Mouse (Mus musculus) cerebellum, adult (tissue): ENCODE data around the gene Arhgap24.

Experiments used
- ATAC-seq: cut with Nextera tagmentation; 2 replicates; pipeline ENCODE4 v1.9.2; 2017; ENCODE audit warnings: mild to moderate bottlenecking, moderate library complexity, mixed read lengths; ENCODE audit not compliant: insufficient number of reproducible peaks, low FRiP score, low TSS enrichment

The Arhgap24 gene

GRCm38 (mm10) chr5:102777852-102778251, 296.7 kb downstream of the Arhgap24 start:
- no peak for ATAC-seq

DNA sequence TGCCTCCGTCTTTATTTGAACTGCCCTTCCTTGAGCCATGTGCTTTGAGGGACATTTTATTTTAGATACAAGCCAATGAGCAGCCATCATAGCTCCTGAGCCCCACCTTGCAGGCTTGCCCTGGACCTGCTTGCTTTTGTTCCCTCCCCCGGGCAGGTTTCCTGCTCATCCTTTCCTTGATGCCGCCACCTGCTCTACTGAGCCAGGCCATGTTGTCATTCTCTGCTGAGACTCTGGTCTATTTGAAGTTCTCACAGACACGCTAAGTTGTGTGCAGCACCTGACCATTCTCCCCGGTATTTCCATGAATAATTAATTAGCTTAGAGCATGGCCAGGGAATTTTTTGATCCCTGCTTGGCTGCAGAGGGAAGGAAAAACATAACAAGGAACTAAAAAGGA, 297.1 kb downstream of the Arhgap24 start:
- ATAC-seq, result no peak

DNA sequence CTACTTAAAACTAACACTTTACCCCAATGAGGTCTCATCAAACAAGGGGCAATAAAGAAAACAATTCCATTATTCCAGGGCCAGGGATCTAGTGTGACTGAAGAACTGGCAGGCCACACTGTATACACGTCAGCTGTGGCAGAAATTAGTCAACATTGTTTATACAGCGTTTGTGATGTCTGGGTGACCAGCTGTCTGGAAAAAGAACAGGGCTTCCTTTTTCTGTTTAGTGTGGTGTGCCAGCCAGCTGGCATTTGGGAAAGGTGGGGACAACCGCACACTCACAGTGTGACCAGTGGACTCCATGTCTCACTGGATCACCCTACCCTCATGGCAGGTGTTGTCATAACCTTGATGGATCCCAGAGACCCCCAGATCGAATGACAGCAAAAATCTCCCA, 302.4 kb downstream of the Arhgap24 start:
- ATAC-seq, result no peak

DNA sequence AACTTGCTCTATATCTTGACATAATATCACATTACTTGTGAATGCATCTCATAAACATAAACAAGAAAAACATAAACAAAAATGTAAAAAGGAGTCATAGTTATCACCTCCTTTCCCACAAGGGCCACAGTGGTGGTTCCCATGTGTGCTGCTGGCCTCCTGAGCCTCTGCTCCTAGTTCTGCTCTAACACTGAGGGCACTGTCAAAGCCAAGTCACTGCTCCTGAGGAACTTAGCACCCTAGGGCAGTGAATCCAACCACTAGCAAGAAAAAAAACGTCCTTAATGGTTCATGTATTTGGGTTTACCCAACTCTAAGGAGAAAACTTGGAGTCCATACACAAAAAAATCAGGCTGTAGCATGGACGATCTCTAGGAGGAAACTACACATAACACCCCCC, 304.9 kb downstream of the Arhgap24 start:
- ATAC-seq, result no peak

DNA sequence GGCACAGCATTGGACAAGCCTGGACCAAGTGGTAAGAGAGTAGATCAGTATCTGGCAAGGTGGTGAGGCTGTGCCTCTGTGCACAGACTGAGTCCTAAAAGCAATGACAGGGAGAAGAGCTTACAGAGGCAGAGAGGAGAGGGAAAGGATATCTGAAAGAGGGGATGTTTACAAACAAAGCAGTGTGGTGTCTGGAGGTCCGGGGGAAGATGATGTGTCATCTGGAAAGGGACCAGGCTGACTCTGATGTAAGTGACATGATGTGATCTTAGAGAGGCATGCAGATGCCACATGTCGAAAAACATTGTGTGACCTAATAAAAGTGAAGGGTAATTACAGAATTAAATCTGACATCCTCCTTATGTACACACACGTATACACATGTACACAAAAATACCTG, 307.2 kb downstream of the Arhgap24 start:
- no peak for ATAC-seq

- no peak for ATAC-seq
These were observed 310.1 kb downstream of the Arhgap24 start for GRCm38 (mm10) chr5:102791273-102791672.

GRCm38 (mm10) chr5:102793536-102793935, 312.3 kb downstream of the Arhgap24 start:
- no peak for ATAC-seq

- no peak for ATAC-seq
These were observed 320.3 kb downstream of the Arhgap24 start for GRCm38 (mm10) chr5:102801469-102801868.

DNA sequence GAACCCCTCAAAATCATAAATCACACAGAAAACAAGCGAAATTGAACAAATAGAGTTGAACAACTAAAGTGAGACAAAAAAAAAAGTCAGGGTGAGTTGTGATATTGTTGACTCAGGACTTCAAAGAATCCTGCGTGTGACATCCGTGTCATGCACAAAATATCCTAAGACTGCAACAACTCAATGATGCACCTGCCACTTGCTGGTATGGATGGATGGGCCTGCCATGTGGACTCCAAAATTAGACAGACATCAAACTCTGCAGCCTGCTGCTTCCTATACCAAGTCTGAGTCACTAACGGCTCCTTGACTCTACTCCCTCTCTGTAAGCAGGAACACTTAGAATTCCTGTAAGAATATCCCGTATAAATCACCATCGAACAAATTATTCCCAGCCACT, 321.6 kb downstream of the Arhgap24 start:
- ATAC-seq, result no peak

GRCm38 (mm10) chr5:102803675-102804074, 322.5 kb downstream of the Arhgap24 start:
- ATAC-seq, result no peak

GRCm38 (mm10) chr5:102807518-102807917, 326.3 kb downstream of the Arhgap24 start:
- no peak for ATAC-seq

DNA sequence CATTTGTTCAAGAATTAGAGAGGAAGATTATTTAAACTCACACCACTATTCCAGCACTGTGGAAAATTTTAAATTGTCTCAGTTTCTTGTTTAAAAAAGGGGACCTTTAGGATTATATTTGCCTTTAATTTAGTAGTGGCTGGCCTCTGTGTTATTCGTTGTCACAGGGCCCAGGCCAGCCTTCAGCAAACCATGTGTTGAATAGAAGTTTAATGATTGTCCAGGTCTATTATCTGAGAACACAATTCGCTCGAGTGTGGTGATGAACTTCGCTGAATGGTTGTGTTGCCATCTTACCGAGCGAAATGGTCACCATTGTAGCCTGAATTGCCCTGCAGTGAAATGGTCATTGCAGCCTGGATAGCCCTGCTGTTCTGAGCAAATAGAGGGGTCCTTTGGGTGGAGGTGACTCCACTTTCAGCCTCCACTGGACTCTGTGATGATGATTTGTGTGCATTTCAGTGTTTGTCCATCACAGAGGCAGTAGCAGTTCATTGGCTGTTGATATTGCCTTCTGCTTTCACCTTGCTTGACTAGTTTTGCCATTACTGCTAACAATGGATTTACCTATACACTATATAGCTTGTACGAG, 329.3 kb downstream of the Arhgap24 start:
- ATAC-seq, result no peak

DNA sequence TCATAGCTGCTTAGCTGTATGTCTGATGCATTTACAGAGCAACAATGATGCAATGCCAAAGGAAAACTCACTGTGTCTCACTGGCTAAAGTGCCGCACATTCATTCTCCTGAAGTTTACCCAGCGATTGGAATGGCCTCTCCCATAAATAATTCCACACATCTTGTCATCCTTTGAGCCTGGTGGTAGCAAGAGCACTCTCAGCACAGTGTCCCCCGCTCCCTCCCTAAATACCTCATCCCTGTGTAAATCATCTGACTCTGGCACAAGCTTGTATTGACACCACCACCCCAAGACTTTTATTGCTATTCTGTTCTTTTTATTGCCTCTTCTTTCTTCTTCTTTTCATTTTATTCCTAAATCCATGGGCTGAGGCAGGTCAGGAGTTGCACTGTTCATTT, 332.1 kb downstream of the Arhgap24 start:
- no peak for ATAC-seq

DNA sequence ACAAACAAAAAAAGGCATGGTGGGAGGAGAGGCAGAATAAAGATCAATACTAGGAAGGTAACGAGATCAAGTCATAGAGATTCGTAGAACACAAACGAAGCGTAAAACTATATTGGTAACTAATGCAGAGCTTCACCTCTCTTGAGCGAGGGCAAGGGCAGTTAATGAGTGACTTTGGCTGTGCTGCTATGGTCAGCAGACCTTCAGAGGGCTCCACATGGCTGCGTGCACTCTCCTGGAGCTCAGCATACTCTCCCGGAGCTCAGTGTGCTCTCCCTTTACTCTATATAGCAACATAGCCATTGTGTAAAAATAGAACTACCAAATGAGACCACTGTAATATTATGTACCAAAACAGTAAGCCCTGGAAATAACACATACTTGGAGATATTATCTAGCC, 336.4 kb downstream of the Arhgap24 start:
- no peak for ATAC-seq

- ATAC-seq, result no peak
These were observed 344.3 kb downstream of the Arhgap24 start for GRCm38 (mm10) chr5:102825538-102825937.

- ATAC-seq, result no peak
These were observed 357.9 kb downstream of the Arhgap24 start for GRCm38 (mm10) chr5:102839071-102839470.

DNA sequence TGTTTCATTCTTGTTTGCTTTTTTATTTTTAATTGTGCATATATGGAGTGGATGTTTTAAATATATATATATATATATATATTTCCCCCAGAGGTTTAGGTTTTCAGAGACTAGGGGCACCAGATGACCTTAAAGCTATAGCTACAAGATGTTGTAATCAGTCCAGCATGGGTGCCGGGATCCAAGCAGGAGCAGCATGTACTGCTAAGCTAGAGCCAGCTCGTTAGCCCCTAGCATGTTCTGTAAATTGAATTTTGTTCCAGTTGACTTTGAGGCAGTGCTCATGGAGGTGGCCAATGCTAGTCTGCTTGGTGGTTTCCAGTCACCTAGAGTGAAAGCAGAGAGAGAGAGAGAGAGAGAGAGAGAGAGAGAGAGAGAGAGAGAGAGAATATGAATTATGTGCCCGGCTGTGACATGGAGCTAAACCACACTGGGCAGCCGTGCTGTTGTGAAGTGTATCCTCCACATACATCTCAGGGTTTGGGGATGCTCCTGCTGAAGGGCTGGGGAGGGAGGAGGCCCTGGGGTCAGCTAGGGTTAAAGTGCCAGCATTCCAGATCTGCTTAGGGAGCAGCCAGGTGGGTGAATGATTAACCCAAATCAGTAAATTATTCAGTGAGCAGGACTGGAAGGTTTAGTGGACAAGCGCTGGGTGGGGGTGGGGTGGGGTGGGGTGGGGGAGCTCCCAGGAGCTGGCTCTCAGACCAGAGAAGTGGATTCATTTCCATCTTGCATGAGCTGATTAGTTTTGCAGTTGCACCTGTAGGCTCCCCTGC, 362.9 kb downstream of the Arhgap24 start:
- ATAC-seq, result no peak

DNA sequence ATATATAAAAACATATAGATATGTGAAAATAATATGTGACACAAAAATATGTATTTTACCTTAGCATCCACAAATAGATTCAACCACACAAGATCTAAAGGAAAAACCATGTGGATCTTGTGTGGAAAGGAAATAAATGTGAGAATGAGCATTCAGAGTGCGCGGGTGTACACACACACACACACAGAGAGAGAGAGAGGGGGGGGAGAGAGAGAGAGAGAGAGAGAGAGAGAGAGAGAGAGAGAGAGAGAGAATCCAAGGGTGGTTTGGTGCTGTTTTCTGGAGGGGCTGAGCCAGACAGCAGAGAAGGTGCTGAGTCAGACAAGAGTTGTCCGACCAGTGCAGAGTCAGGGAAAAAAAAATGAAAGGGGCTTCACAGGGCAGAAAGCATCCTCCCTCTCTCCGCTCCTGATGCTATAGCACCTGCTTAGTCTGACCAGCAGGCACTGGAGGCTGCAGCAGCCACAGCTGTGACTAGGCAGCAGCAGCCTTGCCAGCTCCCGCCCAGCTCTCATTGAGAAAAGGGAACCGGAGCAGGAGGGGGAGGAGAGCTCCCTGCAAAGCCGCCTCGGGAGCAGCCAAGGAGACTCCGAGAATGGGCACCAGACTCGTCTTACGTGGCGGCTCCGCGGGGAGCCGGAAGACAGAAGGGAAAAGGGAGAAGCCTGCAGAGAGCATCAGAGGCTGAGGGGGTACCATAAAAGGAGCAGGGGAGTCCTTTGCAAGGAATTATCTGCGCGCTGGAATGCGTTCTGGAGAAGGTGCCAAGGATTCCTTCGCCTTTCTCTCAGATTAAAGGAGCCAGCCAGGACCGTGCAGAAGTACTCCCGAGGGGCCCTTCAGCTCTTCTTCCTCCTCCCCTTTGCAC, 363.8 kb downstream of the Arhgap24 start:
- ATAC-seq, result peak; percentile 76

GRCm38 (mm10) chr5:102845800-102846199, 364.6 kb downstream of the Arhgap24 start:
- no peak for ATAC-seq

DNA sequence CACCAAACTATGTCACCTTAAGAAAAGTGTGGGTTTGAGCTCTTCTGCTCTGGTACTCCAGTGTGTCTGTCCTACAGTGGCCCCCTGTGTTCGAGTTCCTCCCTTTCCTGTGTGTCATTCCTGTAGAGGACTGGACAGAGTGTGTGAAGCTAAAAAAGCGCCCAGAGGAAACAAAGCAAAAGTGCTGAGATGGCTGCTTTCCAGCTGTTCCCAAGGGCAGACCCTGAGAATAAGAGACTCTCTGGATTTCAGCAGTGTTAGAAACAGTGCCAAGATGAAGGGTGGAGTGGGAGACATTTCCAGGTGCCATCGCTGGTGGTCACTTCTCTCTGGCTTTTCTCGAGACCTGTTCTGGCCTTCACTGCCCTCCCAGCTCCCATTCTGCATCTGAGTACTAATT, 366.7 kb downstream of the Arhgap24 start:
- ATAC-seq, result no peak

DNA sequence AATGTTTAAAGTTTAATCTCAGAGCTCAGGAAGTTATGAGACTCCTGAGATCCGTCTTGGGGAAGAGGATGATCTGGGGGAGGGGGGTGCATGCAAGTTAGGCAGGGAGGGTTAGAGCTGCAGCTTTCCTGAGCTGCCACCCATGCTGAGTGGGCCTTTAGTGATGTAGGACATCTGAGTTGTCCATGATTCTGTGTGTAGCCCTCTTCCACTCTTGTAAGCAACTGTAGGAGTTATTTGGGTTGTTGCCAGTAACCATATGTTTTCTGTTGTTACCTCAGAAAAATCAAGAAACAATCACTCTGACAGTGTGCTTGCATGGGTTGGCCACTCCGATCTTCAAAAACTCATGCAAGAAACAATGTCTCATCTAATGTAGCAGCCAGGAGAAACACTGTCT, 370.6 kb downstream of the Arhgap24 start:
- no peak for ATAC-seq
